Mouse (Mus musculus): ENCODE results near the gene Cdc20.

GRCm38 (mm10) chr4:118402701-118403100, 34.5 kb downstream of the Cdc20 start:
- TF ChIP-seq CTCF (IDR thresholded peaks at IDR 0.05; ENCODE audit: low read depth, low read length), result no peak
- no peak for TF ChIP-seq POLR2A (IDR thresholded peaks at IDR 0.05; ENCODE audit: extremely low read depth, insufficient read depth, low read length)
